Mouse (Mus musculus): ENCODE measurements at regions not wholly inside any gene's neighbourhood (a gene's known extent, or its start where the extent isn't known, plus 50 kb on each side); places are given as distances from the start of the nearest gene placed in this dataset.
A peak's percentile ranks its signal among the peaks of the same experiment; 100 is the strongest.

- no peak for DNase-seq
These were observed 74.3 kb upstream of the Aff3 start for GRCm38 (mm10) chr1:38739018-38739417.

- DNase-seq = peak; percentile 8
These were observed 71.0 kb upstream of the Aff3 start for GRCm38 (mm10) chr1:38735768-38736167.

- no peak for DNase-seq
These were observed 68.4 kb upstream of the Aff3 start for GRCm38 (mm10) chr1:38733201-38733600.

- no peak for DNase-seq
These were observed 65.4 kb upstream of the Aff3 start for GRCm38 (mm10) chr1:38729977-38730782.

- no peak for DNase-seq
These were observed 61.0 kb upstream of the Aff3 start for GRCm38 (mm10) chr1:38725805-38726204.

- peak; percentile 15 for DNase-seq
These were observed 59.9 kb upstream of the Aff3 start for GRCm38 (mm10) chr1:38724631-38725030.

GRCm38 (mm10) chr1:38722155-38722554 lies 57.4 kb upstream of the Aff3 start:
- no peak for DNase-seq

- no peak for DNase-seq
These were observed 55.5 kb upstream of the Aff3 start for GRCm38 (mm10) chr1:38720287-38720686.

- no peak for DNase-seq
These were observed 50.9 kb upstream of the Aff3 start for GRCm38 (mm10) chr1:38715621-38716020.
